Mouse (Mus musculus) adrenal gland, adult 10 weeks (tissue): ENCODE data around the gene Gm29582. TPM values are rescaled to one million over a fixed set of nuclear protein-coding genes. Genes with fewer than 3 reads are reported as not detected.

Source experiments
- polyA plus RNA-seq: library from polyadenylated mRNA; stranded (reverse); fragments of 350-450 nt; fragmentation: Illumina TruSeq; extraction: RNeasy Lipid Tissue Mini Kit (QIAGEN cat#74804); gene quantifications from one replicate; pipeline ENCODE4 v1.2.3, GENCODE M21; 2014; ENCODE audit warnings: low read depth, low replicate concordance

Gene Gm29582
- not detected for polyA plus RNA-seq

GRCm38 (mm10) chrY:30738461-30738860 is at the start of gene Gm29582:
Gene Gm29582, minus strand, starts transcription at chrY:30738561.

